Mouse (Mus musculus) spleen, adult 2 months (tissue): ENCODE measurements around the gene Klf15.

Experiments used
- CTCF ChIP-seq: fragments of 200-500 bp; IDR thresholded peaks from 2 replicates; pipeline ENCODE4 v1.5.1; 2011; ENCODE audit warnings: mild to moderate bottlenecking, inconsistent platforms; ENCODE audit not compliant: insufficient read depth, insufficient read length, insufficient replicate concordance; ENCODE audit errors: extremely low read depth
- POLR2A ChIP-seq: fragments of 200-500 bp; IDR thresholded peaks from 2 replicates; pipeline ENCODE4 v1.6.1; 2011; ENCODE audit warnings: low read depth, low read length, inconsistent platforms

DNA sequence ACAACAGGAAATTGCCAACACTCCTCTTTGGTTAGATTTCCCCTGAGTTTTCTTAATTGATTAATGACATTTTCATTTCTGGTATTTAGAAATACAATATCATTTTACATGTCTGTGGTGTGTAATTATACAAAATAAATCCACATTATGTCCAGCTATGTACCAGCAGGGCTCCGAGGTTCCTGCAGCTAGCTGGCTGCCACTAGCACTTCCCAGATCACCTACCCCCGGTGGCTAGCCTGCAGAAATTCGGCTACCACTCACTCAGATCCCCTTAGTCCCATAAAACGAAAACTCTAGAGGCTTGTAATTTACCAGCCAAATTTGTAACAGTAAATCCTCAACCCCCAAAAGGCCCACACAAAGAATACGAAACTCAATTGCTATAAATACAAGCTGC, 57.0 kb downstream of the Klf15 start:
- TF ChIP-seq POLR2A (no peak), CTCF (no peak)
